Mouse (Mus musculus) erythroblast, embryonic 14.5 days (primary cell): ENCODE results near the gene Tmem145. TPM values are rescaled to one million over a fixed set of nuclear protein-coding genes. Genes with fewer than 3 reads are reported as not detected.

Experiments
- H3K27me3 ChIP-seq: 2 replicates; pipeline ENCODE4 v1.6.1; 2012; ENCODE audit warnings: inconsistent platforms; ENCODE audit not compliant: control insufficient read depth
- H3K36me3 ChIP-seq: 2 replicates; pipeline ENCODE4 v1.6.1; 2012; ENCODE audit warnings: mild to moderate bottlenecking, inconsistent platforms; ENCODE audit not compliant: control insufficient read depth
- H3K4me1 ChIP-seq: 2 replicates; pipeline ENCODE4 v1.6.1; 2012; ENCODE audit warnings: inconsistent platforms; ENCODE audit not compliant: control insufficient read depth
- H3K4me3 ChIP-seq: replicated peaks from 2 replicates; pipeline ENCODE3; 2012; ENCODE audit warnings: moderate library complexity, mild to moderate bottlenecking, inconsistent platforms
- H3K9me3 ChIP-seq: 2 replicates; pipeline ENCODE4 v1.6.1; 2012; ENCODE audit warnings: low read length, inconsistent platforms, mixed read lengths; ENCODE audit not compliant: control insufficient read depth
- GATA1 ChIP-seq: IDR thresholded peaks from 2 replicates; pipeline ENCODE4 v1.6.1; 2012; ENCODE audit warnings: low read length, inconsistent platforms, mixed read lengths
- TAL1 ChIP-seq: IDR thresholded peaks from 3 replicates; pipeline ENCODE4 v1.6.1; 2012; ENCODE audit warnings: low read length, inconsistent platforms, mixed read lengths
- polyA plus RNA-seq: library from polyadenylated mRNA; stranded (reverse); fragments of >175 nt; gene quantifications from 2 replicates; pipeline ENCODE4 v1.2.3, GENCODE M21; 2012

Tmem145 gene
- polyA plus RNA-seq, 1 experiment, result not detected

DNA sequence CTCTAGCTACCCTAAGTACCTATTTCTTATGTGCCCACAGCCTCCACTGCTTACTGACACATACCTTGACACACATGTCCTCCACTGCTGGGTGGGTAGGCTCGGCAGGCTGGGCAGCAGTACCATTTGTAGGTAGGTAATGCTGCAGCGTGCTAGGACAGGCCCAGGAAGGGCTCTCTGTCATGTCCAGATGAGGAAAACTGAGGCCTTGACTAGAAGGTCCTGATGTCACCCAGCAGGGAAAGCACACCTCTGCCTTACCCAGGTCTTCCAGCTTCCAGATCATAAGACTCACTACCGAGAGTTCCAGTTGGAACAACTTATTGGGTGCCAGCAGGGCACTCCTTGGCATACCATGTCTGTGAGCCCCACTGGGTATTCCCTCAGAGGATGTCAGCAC, 30.9 kb upstream of the Tmem145 start:
- no peaks in the 10 kb centered on the region for H3K27me3 ChIP-seq
- peak overlapping the region; percentile 54 for H3K4me3 ChIP-seq
- peaks cover 72% of the 10 kb centered on the region for H3K36me3 ChIP-seq
- no peak for TF ChIP-seq GATA1
- no peak for TF ChIP-seq TAL1
- H3K4me1 ChIP-seq, result peaks cover 100% of the 10 kb centered on the region
- H3K9me3 ChIP-seq, result no peaks in the 10 kb centered on the region

DNA sequence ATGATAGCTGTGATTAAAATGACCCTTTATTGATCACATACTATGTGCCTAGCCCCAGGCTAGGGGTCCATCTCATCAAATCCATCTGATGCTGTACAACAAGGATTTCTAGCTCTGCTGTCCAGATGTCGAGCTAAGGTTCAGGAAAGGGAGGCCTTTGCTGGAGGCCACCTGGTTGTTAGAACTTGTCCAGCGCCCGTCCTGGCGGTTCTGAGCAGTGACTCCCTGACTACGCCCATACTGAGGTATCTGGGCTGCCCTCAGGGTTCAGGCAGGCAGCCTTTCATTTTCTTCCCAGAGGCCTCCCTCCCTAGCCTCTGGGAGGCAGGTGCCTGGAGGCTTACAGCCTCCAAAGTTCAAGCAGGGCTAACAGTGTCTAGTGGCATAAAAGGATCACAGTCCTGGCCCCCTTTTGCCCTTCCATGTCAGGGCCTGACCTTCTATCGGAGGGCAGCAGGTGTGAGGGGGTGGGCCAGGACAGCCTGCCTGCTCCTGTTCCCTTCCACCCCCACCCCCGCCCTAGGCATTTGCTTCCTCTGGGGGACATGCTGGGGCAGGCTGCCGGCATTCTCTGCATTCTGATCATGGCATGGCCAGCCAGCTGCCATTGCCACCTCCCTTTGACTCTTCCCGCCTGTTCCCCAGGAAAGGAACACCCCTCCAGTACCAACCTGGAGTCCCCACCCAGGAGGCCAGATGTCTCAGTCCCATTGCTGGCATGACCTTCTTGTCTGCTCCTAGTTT, 30.2 kb upstream of the Tmem145 start:
- Histone ChIP-seq H3K36me3 (peaks cover 69% of the 10 kb centered on the region), H3K4me1 (peaks cover 100% of the 10 kb centered on the region), H3K4me3 (peak overlapping the region; percentile 4), H3K27me3 (no peaks in the 10 kb centered on the region), H3K9me3 (no peaks in the 10 kb centered on the region)
- no peak for TF ChIP-seq TAL1
- TF ChIP-seq GATA1, result no peak

DNA sequence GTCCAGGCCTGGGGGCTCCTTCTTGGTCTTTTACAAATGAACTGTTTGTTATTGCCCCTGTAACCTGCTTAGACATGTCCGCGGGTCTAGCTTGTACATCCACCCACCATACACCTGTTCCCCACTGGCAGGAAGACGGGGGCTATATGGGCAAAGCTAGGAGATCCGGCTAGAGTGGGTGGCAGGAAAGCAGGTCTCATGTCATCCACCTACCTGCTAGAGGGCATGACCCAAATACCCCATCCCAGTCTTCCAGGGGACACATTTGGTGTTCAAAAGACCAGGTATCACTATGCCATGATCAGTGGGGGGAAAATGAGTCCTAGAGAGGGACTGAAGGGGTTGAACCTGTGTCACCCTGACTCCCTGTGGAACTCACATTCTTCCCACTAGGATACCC, 28.5 kb upstream of the Tmem145 start:
- H3K36me3 ChIP-seq, result peaks cover 52% of the 10 kb centered on the region
- TF ChIP-seq GATA1 (no peak), TAL1 (no peak)
- H3K4me1 ChIP-seq, result peaks cover 93% of the 10 kb centered on the region
- peak overlapping the region; percentile 74 for H3K4me3 ChIP-seq
- no peaks in the 10 kb centered on the region for H3K27me3 ChIP-seq
- H3K9me3 ChIP-seq, result no peaks in the 10 kb centered on the region

DNA sequence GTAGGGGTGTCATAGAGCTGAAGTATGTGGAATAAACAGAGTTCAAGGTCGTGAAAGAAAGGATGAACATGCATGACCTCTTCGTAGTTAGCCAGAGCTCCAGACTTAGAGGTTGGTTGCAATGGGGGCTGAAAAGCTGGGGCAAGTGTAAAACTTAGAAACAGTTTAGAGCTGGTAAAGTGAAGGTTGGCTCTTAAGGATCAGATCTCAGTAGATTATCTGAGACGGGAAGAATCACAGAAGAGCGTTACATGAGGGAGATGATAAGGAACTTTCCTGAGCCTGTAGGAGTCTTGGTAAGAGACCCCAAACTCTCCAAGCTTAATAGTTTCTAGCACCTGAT, 27.9 kb upstream of the Tmem145 start:
- peaks cover 92% of the 10 kb centered on the region for H3K4me1 ChIP-seq
- peak overlapping the region; percentile 74 for H3K4me3 ChIP-seq
- H3K36me3 ChIP-seq, result peaks cover 47% of the 10 kb centered on the region
- no peaks in the 10 kb centered on the region for H3K27me3 ChIP-seq
- no peak for TF ChIP-seq TAL1
- no peak for TF ChIP-seq GATA1
- no peaks in the 10 kb centered on the region for H3K9me3 ChIP-seq

DNA sequence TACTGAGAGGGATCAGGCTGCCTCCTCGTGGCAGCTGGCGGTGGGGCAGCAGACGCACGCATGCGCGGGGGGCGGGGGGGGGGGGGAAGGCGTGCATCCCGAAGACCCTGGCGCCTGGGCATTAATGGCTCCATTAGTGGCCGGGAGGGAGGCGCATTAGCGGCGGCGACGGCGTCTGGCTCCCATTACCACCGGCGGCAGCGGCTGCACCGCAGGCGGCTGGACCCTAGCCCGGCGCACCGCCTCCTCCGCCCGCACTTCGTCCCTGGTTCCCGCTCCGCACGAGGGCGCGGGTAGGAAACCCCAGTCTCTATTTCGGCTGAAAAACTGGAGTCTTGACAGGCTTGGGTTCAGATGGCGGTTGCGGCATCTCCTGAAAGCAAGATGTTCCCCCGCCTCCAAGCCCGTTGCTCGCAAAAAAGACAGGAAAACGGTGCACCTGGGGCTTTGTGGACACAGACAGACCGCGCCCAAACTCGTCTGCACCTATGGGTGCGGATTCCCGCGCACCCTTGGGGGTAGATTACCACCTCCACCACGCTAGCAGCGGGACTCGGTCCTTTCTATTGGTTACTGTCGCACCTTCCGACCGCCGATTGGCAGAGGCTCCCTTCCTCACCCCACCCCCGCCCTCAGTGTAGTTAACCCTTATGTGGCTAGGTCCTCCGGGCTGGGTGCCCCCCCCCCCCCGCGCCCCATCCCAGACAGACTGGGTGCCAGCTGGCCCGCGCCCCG, 27.4 kb upstream of the Tmem145 start:
- peaks cover 92% of the 10 kb centered on the region for H3K4me1 ChIP-seq
- no peaks in the 10 kb centered on the region for H3K27me3 ChIP-seq

DNA sequence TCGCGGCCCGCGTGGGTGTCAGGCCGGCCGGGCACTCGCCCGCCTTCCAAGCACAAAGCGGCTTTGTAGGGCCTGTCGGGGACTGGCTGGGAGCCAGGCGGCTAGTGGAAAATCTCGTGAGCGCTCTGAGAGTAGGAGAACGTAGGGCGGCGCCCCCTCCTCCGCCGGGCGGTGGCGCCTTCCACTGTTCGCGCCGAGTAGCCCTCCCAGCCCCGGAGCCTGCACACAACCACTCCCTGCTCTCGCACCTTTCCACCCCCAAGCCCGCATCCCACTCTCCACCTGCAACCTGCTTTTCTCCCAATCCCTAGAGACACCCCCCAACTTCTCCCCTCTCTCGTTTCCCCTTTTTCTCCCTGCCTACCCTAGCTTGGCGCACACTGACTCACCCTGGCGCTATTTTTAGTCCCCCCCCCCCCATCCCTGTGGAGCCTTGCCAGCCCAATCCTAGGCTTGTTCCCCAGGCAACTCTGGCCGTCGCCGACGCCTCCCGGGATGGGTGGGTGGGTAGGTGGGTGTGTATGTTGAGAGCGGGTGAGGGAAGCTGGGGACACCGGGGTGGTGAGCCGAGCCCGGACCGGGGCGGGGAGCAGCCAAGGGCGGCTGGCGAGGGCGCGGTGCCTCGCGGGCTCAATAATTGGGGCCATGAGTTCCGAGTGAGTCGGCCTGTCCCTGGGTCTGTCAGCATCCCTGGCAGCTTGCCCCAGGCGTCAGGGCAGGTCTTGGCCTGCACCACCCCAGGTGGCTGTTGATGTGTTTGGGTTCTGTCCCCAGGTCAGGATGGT, 26.6 kb upstream of the Tmem145 start:
- Histone ChIP-seq H3K9me3 (no peaks in the 10 kb centered on the region), H3K36me3 (peaks cover 41% of the 10 kb centered on the region), H3K27me3 (no peaks in the 10 kb centered on the region), H3K4me1 (peaks cover 92% of the 10 kb centered on the region), H3K4me3 (peak overlapping the region; percentile 74)
- TF ChIP-seq TAL1 (no peak), GATA1 (no peak)

More for the DNA sequence above, 27.4 kb upstream of the Tmem145 start:
- Histone ChIP-seq H3K36me3 (peaks cover 42% of the 10 kb centered on the region), H3K4me3 (peak overlapping the region; percentile 74), H3K9me3 (no peaks in the 10 kb centered on the region)
- TF ChIP-seq TAL1 (no peak), GATA1 (peak; percentile 38)

DNA sequence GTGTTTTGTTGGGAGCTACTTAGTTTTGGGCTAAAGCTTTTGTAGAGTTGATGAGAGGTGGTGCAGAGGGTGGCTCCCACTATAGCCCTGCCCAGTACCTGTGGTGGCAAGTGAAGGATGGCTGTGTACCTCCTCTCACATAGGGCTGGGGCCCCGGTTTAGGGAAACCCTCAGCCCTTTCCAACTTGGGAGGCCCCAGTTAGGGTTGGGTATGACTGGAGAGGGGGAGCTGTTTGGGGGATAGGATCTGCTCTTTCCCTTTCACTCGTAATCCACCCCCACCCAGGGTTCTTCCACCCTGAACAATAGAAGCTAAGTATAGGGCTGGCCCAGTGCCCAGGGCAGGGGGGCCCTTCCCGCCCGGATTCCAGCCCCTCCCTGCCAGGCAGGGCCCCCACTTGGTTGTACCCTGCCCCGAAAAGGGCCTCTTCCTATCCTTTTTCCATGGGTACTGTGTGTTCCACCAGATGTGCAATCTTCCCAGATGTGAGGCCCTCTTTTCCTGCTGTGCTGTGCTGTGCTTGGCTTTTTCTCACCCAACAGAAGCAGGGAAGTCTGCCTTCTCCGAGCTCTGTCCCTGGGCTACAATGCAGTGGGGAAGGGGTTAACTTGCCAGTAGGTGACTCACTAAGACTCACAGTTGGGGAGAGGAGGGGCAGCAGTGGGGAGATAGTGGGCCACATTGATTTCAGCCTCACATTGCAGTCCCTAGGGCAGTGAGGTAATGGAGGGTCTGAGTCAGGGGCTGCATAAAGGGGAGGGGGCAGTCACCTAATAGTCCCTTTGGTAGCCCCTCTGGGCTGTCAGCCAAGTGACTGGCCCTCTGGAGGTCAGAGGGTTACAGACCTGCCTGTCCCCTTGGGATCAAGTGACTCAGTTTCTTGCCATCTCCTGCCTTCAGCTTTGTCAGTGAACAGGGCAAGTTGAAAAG, 25.8 kb upstream of the Tmem145 start:
- TF ChIP-seq GATA1 (no peak), TAL1 (no peak)
- peaks cover 92% of the 10 kb centered on the region for H3K4me1 ChIP-seq

DNA sequence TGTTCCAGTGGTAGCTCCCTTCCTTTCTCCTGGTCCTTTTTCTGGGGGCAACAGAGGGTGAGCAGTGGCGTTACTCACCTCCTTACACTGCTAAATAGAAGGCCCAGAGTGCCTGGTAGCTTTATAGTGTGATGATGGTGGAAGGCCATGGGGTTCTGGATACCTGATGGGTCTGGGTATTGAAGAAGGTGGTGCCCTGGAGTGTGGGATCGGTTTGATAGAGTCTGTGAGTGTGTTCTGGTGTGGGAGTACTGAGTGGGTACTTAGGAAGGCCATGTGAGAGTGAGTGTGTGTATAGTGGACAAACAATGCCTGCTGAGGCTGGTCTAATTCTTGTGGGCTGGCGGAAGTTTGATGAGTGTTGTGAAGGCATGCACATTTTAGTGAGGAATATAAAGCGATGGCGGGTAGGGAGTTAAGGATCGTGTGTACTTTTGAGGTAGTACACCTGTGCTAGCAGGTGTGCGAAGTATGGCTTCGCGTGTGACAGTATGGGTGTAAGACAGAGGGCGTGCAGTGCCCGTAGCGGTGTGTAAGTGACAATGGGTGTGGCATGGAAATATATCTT, 24.7 kb upstream of the Tmem145 start:
- Histone ChIP-seq H3K27me3 (no peaks in the 10 kb centered on the region), H3K36me3 (peaks cover 43% of the 10 kb centered on the region), H3K9me3 (no peaks in the 10 kb centered on the region), H3K4me1 (peaks cover 87% of the 10 kb centered on the region), H3K4me3 (peak overlapping the region; percentile 72)
- TF ChIP-seq TAL1 (no peak), GATA1 (no peak)

More for the DNA sequence above, 25.8 kb upstream of the Tmem145 start:
- Histone ChIP-seq H3K36me3 (peaks cover 43% of the 10 kb centered on the region), H3K27me3 (no peaks in the 10 kb centered on the region), H3K4me3 (peak overlapping the region; percentile 74), H3K9me3 (no peaks in the 10 kb centered on the region)
